Mouse (Mus musculus) megakaryocyte, embryonic 14.5 days (primary cell): ENCODE results near the gene Col15a1.

Experiments
- FLI1 ChIP-seq: IDR thresholded peaks from 2 replicates; pipeline ENCODE4 v1.6.1; 2012; ENCODE audit warnings: low read length, inconsistent platforms, mixed read lengths
- GATA1 ChIP-seq: IDR thresholded peaks from 3 replicates; pipeline ENCODE4 v1.6.1; 2012; ENCODE audit warnings: mixed read lengths, low read length, inconsistent platforms, borderline replicate concordance

DNA sequence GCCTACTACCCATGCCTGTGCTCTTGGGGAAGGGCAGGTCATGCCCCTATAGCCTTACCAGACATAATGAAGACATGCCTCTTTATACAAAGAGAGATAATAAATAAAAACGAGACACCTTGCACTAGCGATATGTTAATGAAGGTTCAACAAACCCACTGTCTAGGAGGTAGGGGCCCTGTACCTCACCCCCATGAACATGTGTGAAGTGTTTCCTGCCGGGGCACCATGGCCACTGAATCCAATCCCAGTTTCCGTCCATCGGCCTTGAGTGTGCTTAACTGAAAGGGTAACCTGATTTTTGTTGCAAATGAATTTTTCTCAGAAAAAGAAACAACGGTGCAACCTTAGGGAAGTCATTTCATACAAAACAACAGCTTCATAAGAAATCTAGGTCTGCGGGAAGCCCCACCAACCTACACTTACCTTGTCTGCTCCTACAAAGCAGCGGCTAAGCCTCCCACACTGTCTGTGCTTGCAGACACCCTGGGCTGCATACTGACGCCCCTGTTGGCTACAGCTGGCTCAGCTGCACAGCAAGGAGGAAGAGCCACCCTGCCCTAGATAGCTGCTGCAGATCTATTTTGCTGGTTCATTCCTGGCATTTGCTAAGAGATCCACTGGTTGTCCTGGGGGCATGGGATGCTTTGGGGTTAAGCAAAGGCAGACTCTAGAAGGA is 64.6 kb downstream of the Col15a1 start:
- TF ChIP-seq GATA1 (no peak), FLI1 (no peak)
